Mouse (Mus musculus) neutrophil, adult 5-6 weeks (primary cell): ENCODE results near the gene Dnaic2. TPM values are rescaled to one million over a fixed set of nuclear protein-coding genes. Genes with fewer than 3 reads are reported as not detected.

Experiments used
- ATAC-seq: fragments of 151-379, 151-347 bp; 2 replicates; pipeline ENCODE4 v1.8.0; 2017; ENCODE audit warnings: mild to moderate bottlenecking, moderate TSS enrichment; ENCODE audit not compliant: insufficient number of reproducible peaks, poor library complexity, low FRiP score, severe bottlenecking; ENCODE audit errors: extremely low read depth
- total RNA-seq: library from RNA; stranded (forward); fragments of 200-1000 nt; gene quantifications from 2 replicates; pipeline ENCODE4 v1.2.3, GENCODE M21; 2017

Dnaic2 gene
- 0.35 and 0.61 TPM in 2 replicates for total RNA-seq

DNA sequence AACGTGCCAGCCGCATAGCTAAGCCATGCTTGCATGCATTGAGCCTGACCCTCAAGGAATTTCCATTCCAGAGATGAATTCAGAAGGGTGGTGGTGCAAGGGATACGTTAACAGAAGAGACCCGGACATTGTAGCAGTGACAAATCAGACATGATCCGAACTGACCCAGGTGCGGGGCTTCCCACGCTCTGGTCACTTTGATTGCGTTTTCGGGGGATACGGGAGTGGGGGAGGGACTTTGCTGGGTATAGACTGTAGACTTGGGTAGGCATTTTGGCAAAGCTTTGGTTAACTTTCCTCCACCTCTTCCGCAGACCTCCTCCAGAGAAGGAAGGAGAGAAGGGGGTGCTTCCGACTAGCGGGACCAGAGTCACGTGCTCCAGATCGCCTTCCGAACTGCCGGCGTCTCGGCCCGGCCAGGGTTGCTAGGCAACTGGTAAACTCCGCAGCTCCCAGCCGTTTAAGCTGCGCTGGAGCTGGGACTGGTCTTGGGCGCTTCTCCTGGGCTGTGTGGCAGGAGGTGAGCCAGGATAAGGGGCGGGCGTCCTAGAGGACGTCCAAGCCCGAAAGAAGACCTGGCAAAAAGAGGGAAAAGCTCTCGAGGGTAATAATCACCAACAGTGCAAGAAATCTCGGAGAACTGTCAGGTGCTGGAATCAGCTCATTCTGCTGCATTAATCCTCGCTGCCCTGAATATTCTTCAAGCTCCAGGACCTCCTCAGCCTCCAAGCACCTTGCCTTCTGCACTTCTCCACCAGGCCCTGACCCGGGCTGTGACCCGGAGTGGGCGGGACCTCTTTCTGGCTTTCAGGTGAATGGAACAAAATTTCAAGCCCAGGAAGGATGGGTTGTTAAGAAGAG lies at the start of gene Dnaic2:
Gene Dnaic2, plus strand, starts transcription at position 444 of the 861 bp plus-strand sequence.
- ATAC-seq, result no peak

DNA sequence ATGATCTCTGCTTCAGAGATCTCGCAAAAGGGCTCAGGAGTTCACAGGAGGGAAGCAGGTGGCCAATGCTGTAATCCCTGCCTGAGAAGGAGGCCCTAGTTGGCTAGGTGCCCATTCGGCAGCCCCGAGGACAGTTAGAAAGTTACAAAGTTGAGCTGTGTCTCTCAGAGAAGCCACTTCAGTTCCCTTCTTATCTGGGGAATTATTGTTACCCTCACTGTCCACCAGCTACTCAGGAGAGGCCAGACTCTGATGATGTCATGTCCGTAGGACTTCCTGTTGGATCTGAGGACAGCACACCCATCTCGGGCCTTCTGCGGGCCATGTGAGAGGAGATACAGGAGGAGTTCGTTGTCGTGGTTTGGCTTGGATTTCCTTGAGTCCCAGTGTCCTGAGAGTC lies 47.6 kb upstream of the Dnaic2 start:
- ATAC-seq, result no peak

DNA sequence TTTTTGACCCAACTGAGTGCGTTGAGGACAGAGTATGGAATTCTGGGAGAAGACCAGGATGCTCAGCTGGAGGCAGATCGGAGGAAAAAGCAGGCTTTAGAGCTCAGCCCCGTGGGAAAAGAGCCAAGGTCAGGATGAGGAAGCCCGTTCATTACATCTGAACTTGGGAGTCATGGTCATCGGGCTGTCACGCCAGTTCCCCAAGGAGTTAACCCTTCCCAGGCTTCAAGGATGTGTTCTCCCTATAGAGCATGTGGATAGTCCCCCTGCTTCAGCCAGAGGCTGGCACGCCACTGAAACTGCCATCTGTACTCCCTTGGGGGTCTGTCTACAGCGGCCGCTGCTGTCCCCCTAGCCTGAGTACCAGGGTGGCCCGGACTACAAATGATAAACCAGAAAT lies 46.9 kb upstream of the Dnaic2 start:
- ATAC-seq, result no peak

DNA sequence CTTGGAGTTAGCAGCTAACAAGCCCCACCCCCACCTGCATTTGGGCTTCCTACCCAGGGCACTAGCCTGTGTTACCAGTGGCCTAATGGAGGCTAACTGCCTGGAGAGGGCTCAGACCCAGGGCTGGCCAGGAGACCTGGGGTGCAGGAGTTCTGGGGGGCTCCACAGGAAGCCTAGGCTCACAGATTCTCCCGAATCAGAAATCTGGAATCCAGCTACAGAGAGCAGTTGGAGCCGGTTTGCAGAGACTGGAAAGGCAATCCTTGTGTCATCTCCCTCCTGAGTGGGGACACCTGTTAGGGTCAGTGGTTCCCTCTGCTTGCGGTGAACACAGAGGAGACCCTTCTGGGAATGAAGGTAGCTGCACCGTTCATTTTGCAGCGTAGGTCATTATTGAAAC lies 46.2 kb upstream of the Dnaic2 start:
- no peak for ATAC-seq

DNA sequence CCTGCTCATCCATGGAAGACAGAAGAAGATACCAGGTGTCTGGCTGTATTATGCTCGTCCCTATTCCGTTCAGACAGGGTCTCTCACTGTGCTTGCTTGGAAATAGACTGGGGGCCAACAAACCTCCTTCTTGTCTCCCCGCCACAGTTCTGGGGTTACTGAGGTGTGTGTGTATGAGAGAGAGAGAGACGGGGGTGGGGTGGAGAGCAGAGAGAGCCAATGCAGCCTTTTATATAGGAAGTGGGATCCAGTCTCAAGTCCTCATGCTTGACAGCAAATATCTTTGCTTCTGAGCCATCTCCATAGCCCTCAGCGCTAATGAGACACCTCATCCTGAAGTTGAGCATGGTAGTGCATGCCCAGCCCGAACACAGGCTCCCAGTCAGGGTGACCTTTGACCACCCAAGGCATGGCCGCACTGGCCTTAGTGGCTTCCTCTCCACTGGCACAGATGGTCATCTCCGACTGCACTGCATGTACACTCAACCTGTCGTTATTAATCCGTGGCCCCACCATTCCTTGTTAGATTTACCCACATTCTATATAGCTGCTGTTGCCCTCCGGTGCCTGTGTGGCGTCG lies 44.8 kb upstream of the Dnaic2 start:
- no peak for ATAC-seq

DNA sequence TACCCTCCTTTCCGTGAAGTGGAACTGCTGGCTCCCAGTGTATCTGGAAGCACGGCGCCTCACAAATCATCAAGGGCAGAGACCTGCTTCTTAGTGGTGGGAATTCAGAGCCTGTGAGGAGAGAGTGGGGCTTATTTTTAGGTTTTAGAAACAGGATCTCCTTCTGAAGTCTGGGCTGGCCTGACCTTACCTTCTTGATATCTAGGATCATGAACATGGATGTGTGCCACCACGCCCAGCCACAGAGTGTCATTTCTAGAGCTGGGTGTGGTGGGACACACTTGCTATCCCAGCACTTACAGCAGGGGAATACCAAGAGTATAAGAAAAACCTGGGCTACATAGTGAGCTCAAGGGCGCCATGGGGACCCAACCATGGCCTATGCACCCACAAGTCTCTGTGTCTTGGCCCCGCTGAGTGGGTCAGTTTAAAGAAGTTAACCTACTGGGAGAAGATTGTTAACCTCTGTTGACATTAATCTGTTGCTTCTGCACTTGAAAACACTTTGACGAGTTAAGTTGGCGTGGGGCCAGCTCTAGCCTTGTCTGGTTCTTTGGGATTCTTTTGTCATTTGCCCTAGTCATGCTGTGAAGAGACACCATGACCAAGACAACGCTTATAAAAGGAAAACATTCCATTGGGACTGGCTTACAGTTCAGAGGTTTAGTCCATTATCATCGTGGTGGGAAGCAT lies 44.0 kb upstream of the Dnaic2 start:
- no peak for ATAC-seq

DNA sequence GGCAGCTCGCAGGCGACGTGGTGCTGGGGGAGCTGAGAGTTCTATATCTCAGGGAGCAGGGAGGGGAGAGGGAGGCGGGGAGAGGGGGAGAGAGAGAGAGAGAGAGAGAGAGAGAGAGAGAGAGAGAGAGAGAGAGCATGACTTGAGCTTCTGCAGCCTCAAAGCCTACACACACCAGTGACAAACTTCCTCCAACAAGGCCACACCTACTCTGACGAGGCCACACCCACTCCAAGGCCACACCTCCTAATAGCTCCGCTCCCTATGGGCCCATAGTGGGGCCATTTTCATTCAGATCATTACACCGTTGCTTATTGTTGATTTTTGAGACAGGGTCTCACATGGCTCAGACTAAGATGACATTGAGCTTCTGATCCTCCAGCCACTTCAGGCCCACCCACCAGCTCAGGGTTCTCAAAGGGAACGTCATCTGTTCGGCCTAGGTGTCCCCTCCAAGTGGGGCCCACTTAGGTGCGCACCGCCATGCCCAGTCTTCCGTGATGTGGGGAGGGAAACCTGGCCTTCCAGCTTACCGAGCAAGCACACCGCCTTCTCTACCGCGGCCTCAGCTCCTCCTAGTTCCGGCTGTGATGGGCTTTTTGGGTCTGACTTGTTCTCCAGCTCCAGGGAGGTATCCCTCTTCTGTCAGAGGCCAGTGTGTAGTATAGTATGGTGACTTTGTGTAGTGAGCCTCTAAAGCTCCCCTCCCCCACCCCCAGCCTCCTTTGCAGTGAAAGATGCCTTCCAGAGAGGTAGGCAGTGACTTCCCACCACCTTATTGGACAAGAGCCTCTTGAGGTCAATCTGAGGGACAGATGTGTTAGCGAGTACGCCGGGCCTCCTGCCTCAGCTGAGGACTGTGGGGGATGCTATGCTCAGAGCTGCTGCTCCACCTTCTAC lies 43.2 kb upstream of the Dnaic2 start:
- no peak for ATAC-seq

DNA sequence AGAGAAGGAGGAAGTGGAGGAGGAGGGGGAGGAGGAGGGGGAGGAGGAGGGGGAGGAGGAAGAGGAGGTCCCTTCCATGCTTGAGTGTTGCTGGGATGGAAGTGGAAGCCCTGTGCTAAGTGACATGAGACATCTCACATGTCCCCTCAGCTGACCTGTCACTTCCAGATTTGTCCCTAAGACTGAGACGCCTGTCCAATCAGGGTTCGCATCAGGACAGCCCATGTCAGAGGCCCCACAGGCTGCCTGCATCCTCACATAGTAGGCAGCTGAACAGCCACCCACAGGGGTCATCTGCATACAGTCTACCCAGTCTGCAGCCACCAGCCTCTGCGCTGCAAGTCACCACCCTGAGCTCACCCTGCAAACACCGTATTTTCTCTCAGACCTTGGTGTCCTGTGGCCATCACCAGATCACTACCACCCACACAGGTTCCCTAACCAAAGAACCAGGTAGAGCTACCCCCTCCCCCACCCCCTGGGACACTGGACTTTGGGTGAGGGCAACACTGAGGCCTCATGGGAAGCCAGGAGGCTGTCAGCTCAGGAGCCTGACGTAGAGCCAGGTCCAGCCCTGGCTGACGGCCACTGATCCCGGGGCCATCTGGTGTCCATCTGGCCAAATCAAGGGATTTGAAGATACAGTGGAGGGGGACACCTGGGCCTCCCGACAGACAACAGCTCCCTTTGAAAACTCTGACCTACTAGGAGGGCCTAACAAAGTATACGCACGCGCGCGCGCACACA lies 42.4 kb upstream of the Dnaic2 start:
- no peak for ATAC-seq

DNA sequence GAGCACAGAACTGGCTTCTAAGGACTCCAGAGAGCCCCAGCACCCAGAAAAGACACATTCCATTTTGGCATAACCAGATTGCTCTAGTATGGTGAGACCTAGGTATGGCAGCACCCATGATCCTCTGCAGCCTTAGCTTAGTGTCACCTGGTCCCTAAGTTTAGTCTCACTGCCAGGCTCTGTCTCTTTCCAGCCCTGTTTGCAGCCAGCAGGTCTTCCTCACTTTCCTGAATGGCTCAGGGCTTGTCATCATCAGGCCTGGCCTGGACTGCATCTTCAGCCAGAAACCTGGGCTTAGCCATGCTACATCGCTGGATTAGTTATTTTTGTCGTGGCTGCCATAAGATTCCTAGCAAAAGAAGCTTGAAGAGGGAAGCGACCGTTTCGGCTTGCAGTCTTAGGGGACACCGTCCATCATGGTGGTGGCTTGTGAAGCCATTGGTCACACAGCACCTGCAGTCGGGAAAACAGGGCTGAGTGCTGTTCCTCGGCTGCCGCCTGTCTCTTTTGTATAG lies 41.6 kb upstream of the Dnaic2 start:
- ATAC-seq, result no peak

DNA sequence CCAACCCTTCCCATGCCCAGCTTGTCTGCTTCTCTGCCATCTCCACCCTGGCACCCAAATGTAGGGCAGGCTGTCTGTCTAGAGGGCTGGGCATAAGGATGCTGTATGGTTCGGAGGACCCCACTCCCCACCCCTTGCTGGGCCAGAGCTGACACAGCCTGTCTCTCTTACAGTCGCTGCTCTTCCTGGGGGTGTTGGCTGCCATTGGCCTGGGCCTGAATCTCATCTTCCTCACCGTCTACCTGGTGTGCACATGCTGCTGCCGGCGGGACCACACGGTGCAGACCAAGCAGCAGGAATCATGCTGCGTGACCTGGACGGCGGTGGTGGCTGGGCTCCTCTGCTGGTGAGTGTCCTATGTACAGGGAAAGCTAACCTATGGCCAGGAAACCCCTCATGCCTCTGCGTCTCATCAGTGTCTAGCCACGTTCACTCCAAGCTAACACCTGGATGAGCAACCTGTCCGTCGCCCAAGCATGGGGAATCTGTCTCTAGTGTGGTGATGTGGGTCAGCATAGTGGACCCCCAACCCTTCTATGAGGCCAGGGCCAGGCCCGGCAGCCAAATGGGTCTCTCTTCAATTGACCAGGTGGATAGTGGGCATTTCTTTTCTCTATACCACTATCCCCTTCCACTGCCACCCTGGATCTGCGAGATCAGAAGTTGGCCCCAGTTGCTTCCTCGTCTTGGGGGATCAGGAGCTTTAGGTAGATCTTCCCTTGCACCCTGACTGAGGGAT lies 40.8 kb upstream of the Dnaic2 start:
- no peak for ATAC-seq

DNA sequence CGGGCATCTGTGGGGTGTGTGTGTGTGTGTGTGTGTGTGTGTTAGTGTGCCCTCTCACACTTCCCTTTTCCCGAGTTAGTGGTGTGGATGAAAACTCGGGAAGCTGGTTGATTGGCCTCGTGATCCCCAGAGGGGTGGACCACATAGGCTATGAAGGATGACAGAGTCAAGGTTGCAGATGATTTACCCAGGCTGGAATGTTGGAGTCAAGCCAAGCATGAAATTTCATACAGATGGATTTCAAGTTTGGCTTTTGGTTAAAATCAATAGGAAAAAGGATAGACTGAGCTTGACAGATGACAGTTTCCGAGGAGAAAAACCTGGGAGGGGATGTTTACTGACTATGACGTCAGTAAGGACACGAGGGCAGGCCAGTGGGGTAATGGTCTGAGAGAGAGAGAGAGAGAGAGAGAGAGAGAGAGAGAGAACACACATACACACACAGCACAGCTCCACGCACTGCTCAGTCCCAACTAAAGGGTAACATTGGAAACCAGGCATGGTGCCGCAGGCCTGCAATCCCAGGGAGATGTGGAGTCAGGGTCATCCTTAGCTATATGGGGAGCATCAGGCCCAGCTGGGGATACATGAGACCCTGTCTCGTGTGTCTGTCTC lies 39.5 kb upstream of the Dnaic2 start:
- no peak for ATAC-seq

DNA sequence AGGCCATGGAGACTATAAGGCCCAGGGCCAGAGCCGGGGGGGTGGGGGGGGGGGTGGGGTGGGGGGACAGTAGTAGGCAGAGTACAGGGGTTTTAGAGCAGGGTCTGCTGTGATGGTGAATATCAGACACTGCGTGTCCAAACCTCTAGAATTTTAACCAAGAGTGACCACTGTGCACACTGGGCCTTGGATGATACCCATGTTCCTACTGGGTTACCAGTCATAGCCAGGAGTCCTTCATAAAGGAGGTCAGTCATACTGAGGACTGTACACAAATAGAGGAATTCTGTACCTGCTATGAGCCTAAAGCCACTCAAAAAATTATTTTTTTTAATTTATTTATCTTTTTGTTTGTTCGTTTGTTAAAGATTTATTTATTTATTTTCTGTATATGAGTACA lies 38.5 kb upstream of the Dnaic2 start:
- ATAC-seq, result no peak

DNA sequence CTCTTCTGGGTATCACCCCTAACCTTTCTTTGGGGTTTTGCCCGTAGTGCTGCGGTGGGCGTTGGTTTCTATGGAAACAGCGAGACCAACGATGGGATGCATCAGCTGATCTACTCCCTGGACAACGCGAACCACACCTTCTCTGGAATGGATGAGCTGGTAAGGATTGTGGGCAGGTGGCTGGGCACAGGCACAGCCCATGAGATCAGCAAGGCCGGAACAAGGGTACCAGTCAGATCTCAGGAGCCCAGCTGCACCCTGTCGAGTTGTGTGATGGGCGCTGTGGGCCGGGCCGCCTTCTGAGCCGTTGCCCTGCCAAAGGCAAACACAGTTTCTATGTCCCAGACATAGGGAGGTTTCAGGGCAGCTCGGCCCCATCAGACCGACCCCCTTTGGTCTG lies 37.0 kb upstream of the Dnaic2 start:
- no peak for ATAC-seq

DNA sequence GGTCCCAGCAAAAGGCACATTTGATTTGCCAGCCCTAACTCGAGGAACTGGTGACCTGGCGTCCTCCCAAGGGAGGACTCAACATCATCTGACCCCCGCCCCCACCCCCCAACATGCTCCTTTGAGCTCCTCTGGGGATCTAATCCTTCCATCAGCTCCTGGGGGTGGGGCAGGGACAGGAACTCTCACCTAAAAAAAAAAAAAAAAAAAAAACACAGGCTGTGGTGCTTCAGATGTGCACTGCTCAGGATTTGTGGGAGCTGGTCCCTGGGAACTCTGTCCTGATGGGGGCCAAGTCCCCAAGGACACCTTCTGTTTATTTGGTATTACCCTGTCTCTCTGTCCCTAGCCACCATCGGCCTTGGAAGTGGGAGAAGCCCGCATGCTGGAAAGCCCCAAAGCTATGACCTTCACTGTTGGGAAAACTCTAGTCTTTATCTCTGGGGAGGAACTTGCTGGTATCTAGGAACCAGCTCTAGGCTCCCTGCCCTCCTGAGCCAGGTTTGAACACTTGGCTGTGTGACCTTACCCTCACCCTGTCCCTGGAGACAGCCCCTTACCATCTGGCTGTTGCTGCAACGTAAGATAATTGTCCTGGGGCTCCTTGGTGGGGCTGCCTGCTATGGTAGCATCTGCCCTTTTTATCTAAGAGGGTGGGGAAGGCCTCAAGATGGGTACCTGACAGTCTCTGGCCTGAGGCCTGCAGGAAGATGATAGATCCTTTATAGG lies 35.6 kb upstream of the Dnaic2 start:
- ATAC-seq, result no peak

DNA sequence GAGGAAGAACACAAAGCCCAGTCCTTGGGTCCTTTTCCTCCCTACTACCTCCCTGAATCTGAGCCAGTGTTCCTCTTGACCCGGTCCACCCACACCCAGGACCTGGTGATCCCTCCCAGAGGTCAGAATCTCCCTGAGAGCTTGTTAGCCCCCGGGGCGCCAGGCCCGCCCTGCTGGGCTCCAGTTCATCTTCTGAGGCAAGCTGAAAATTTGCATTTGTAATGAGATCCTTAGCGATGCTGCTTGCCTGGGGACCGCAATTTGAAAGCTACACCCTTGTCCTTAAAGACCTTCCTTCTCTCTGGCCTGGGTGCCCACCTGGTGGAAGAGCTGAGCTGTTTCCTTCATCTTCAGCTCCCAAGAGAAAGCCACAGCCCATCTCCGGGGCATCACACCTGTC lies 34.6 kb upstream of the Dnaic2 start:
- no peak for ATAC-seq

DNA sequence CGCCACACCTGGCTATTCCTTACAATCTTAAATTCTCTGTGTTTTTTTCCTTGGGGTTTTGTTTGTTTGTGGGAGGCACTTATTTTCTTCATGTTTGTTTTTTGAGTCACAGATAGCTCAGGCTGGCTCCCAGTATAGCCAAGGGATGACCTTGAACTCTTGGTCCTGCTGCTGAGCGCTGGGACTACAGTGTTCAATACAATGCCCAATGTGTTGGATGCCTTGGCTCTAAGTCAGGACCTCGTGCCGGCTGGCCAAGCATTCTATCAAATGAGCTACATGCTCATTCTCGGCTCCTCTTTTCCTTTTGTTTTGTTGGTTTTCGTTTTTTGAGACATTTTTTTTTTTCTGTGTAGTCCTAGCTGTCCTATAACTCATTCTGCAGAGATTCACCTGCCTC lies 33.8 kb upstream of the Dnaic2 start:
- no peak for ATAC-seq

DNA sequence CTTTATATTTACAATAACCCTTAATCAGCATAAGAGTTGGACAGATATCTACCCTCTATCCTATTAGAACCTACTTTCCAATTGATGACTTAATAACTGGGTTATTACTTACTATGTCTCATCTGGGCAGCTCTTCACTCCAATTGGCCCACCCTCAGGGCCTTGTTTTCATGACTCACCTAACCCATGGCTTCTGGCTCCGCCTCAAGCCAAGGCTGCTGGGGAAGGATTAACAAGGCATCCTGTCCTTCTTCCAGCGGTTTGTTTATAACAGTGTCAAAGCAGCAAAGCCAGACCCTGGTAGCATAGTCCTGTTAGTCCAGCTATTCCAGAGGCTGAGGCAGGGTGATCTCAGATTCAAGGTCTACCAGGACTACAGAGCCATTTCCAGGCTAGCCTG lies 32.8 kb upstream of the Dnaic2 start:
- no peak for ATAC-seq
